Mouse (Mus musculus) heart, adult 2 months (tissue): ENCODE measurements at regions not wholly inside any gene's neighbourhood (a gene's known extent, or its start where the extent isn't known, plus 50 kb on each side); places are given as distances from the start of the nearest gene placed in this dataset.

ENCODE experiments used
- DNase-seq, 2 experiments: peaks; one replicate each; pipeline ENCODE4 v3.0.0; 2021
- H3K27ac ChIP-seq: fragments of 200-600 bp; 2 replicates; pipeline ENCODE4 v1.8.1; 2022
- H3K27me3 ChIP-seq: fragments of 200-500 bp; 2 replicates; pipeline ENCODE4 v1.6.1; 2012; ENCODE audit warnings: mild to moderate bottlenecking, low read length, inconsistent platforms, mixed read lengths; ENCODE audit not compliant: control insufficient read depth, insufficient read depth
- H3K36me3 ChIP-seq: fragments of 200-500 bp; 2 replicates; pipeline ENCODE4 v1.6.1; 2012; ENCODE audit warnings: low read length, inconsistent platforms; ENCODE audit not compliant: control insufficient read depth, insufficient read depth
- H3K4me1 ChIP-seq: fragments of 200-500 bp; 2 replicates; pipeline ENCODE4 v1.6.1; 2011; ENCODE audit warnings: low read length; ENCODE audit not compliant: control insufficient read depth, insufficient read depth
- H3K4me3 ChIP-seq: fragments of 200-600 bp; 2 replicates; pipeline ENCODE4 v1.8.1; 2022
- H3K79me2 ChIP-seq: fragments of 200-500 bp; replicated peaks from 2 replicates; pipeline ENCODE4 v1.6.1; 2012; ENCODE audit warnings: mild to moderate bottlenecking, inconsistent platforms, low read length, moderate library complexity, mixed read lengths; ENCODE audit not compliant: control insufficient read depth, insufficient read depth
- H3K9ac ChIP-seq: fragments of 200-500 bp; 2 replicates; pipeline ENCODE4 v1.6.1; 2012; ENCODE audit warnings: low read depth, mild to moderate bottlenecking, control low read depth, inconsistent platforms, low read length, mixed read lengths
- CTCF ChIP-seq: fragments of 200-600 bp; IDR thresholded peaks from 2 replicates; pipeline ENCODE4 v1.8.1; 2022; ENCODE audit warnings: antibody characterized with exemption, mild to moderate bottlenecking, moderate library complexity
- EP300 ChIP-seq: fragments of 200-500 bp; IDR thresholded peaks from 2 replicates; pipeline ENCODE4 v1.6.1; 2011; ENCODE audit warnings: low read depth, low read length, control low read depth; ENCODE audit not compliant: insufficient read depth
- POLR2A ChIP-seq: fragments of 200-500 bp; IDR thresholded peaks from 2 replicates; pipeline ENCODE4 v1.6.1; 2011; ENCODE audit warnings: mild to moderate bottlenecking, low read depth, low read length, control low read depth; ENCODE audit not compliant: insufficient read depth
- WGBS: fragments of 180-500 bp; shearing (Covaris S2); methylation state at CpG from one replicate; pipeline ENCODE4 v1.1.7; 2018; 5-methylcytosine and 5-hydroxymethylcytosine counted together
- intact Hi-C: fragments of 180-260 bp; cut with DNase I; formaldehyde crosslinking; loops from one replicate; pipeline ENCODE4 v1.15.1; 2025

DNA sequence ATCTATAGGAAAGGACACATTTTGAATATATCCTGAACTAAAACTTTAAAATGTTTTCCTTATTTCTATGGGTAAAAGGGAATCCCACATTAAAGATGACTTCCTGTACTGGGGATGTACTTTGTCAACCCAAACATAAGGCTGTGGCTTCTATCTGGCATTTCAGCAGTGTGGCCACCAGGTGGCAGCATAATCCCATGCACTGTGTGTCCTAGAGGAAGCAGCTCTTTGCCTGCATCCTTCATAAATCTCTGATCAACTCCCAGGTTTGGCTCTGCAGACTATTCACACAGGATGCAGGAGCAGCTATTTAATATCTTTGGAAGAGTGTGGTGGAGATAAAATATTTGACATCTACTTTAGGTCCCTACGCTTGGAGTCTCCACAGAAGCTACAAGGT lies 59.1 kb downstream of the Bmp15 start:
- intact Hi-C loops = loop anchor here (1.0 to 2.0 kb wide), 2 partner anchors 214 to 261 kb away; no protein-coding TSS in a partner anchor

DNA sequence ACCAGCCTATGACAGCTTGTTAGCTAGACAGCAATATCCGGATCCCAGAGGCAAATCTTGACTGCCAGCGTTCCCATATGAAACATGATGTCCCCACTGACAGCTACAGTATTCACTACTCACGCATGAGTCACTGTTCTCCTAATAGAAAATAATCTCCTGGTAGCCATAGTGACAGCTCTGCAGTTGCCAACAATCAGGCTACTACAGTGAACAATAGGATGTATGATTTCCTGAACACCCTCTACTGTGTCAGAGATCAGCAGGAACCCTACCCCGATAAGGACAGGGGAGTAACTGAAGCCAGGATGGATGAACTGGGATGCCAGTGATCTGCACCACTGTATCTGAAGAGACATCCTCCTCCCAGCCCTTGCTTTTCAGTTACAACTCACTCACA lies 62.0 kb downstream of the Bmp15 start:
- Histone ChIP-seq H3K4me1 (no peaks in the 10 kb centered on the region), H3K27me3 (no peaks in the 10 kb centered on the region), H3K9ac (no peak overlapping the region), H3K27ac (no peak overlapping the region), H3K79me2 (no peaks in the 10 kb centered on the region), H3K4me3 (no peak overlapping the region), H3K36me3 (no peaks in the 10 kb centered on the region)
- DNase-seq = peak in 1 of 2 experiments; percentile 16
- intact Hi-C loops = no loop called here
- TF ChIP-seq CTCF = no peak
- no peak for TF ChIP-seq EP300
- no peak for TF ChIP-seq POLR2A
- 23% methylated on average over 4 of the region's 4 CpGs for WGBS

More for the DNA sequence above, 59.1 kb downstream of the Bmp15 start:
- H3K4me1 ChIP-seq = no peaks in the 10 kb centered on the region
- 96% methylated on average over 1 of the region's 1 CpGs for WGBS
- no peaks in the 10 kb centered on the region for H3K79me2 ChIP-seq
- no peak overlapping the region for H3K9ac ChIP-seq
- peak; percentile 36 to 66 for DNase-seq
- no peak overlapping the region for H3K27ac ChIP-seq
- H3K4me3 ChIP-seq = no peak overlapping the region
- no peaks in the 10 kb centered on the region for H3K27me3 ChIP-seq
- H3K36me3 ChIP-seq = no peaks in the 10 kb centered on the region
- TF ChIP-seq POLR2A (no peak), EP300 (peak; percentile 81), CTCF (peak; percentile 94)

- intact Hi-C loops = no loop called here
- DNase-seq = no peak
Observed at GRCm38 (mm10) chrX:6254058-6254457, 66.5 kb downstream of the Bmp15 start.

GRCm38 (mm10) chrX:6252873-6253272 lies 67.6 kb downstream of the Bmp15 start:
- no peak overlapping the region for H3K27ac ChIP-seq
- 29% methylated on average over 2 of the region's 2 CpGs for WGBS
- H3K36me3 ChIP-seq = no peaks in the 10 kb centered on the region
- intact Hi-C loops = no loop called here
- no peaks in the 10 kb centered on the region for H3K27me3 ChIP-seq
- H3K4me1 ChIP-seq = no peaks in the 10 kb centered on the region
- no peak for TF ChIP-seq CTCF
- no peak for TF ChIP-seq POLR2A
- no peak for TF ChIP-seq EP300
- no peak overlapping the region for H3K4me3 ChIP-seq
- no peak for DNase-seq
- no peaks in the 10 kb centered on the region for H3K79me2 ChIP-seq
- no peak overlapping the region for H3K9ac ChIP-seq

More at GRCm38 (mm10) chrX:6254058-6254457, 66.5 kb downstream of the Bmp15 start:
- Histone ChIP-seq H3K27ac (no peak overlapping the region), H3K4me1 (no peaks in the 10 kb centered on the region), H3K4me3 (no peak overlapping the region), H3K27me3 (no peaks in the 10 kb centered on the region), H3K9ac (no peak overlapping the region), H3K79me2 (no peaks in the 10 kb centered on the region), H3K36me3 (no peaks in the 10 kb centered on the region)
- TF ChIP-seq POLR2A (no peak), CTCF (peak; percentile 68), EP300 (no peak)
